ENCODE assay signal across 31 mouse cellular contexts in genomic region chr10:86821014-86821413, GRCm38 (mm10). TPM values are rescaled to one million over a fixed set of nuclear protein-coding genes. Genes with fewer than 3 reads are reported as not detected.
"Had no signal": no experiment of that assay in that cellular context is flagged by ENCODE, and none has a peak within 500 bp of the region (broad histone marks: within the 10 kb centered on the region; RNA-seq: fewer than 3 reads in every experiment).

No protein-coding gene starts in this region.

- H3K4me1 ChIP-seq: liver, embryonic 15.5 days had no signal

- H3K27ac ChIP-seq: heart, embryonic 10.5 days; hindbrain, embryonic 12.5 days; hindbrain, embryonic 14.5 days; intestine, embryonic 15.5 days; left cerebral cortex, adult 2 months; limb, embryonic 12.5 days; liver, embryonic 13.5 days; liver, embryonic 15.5 days had no signal

- H3K27me3 ChIP-seq: heart, embryonic 12.5 days; intestine, embryonic 15.5 days; liver, embryonic 13.5 days; liver, embryonic 15.5 days had no signal

- H3K9ac ChIP-seq: heart, embryonic 12.5 days; hindbrain, embryonic 12.5 days; hindbrain, embryonic 14.5 days; intestine, embryonic 15.5 days; limb, embryonic 12.5 days; liver, embryonic 13.5 days; liver, embryonic 15.5 days had no signal

- H3K36me3 ChIP-seq: hindbrain, embryonic 10.5 days; hindbrain, embryonic 12.5 days; limb, embryonic 10.5 days; limb, embryonic 12.5 days had no signal

- ATAC-seq: hindbrain, embryonic 16.5 days; inflammation-experienced regulatory T-cells, adult 6 months; intestine, embryonic 15.5 days; intestine, postnatal 0 days had no signal

- H3K4me3 ChIP-seq: heart, embryonic 10.5 days; heart, embryonic 12.5 days; hindbrain, embryonic 10.5 days; hindbrain, embryonic 12.5 days; intestine, embryonic 15.5 days; left cerebral cortex, adult 2 months; limb, embryonic 10.5 days; limb, embryonic 12.5 days; liver, embryonic 13.5 days; liver, embryonic 15.5 days had no signal

- H3K9me3 ChIP-seq: heart, embryonic 10.5 days; heart, embryonic 12.5 days; hindbrain, embryonic 10.5 days; hindbrain, embryonic 12.5 days; intestine, embryonic 15.5 days; limb, embryonic 10.5 days; limb, embryonic 12.5 days; liver, embryonic 13.5 days; liver, embryonic 15.5 days had no signal

- DNase-seq: gastrocnemius, postnatal 14 days; gastrocnemius, postnatal 36 days; heart, adult 18-20 months; heart, postnatal 10 days; heart, postnatal 4 days; kidney, adult 18-20 months; kidney, adult 8-10 months; kidney, postnatal 10 days; kidney, postnatal 25 days; kidney, postnatal 4 days; layer of hippocampus, adult 9-11 months; liver; liver, embryonic 13.5 days had no signal

- H3K4me2 ChIP-seq: heart, embryonic 12.5 days; hindbrain, embryonic 12.5 days; hindbrain, embryonic 14.5 days; intestine, embryonic 15.5 days; limb, embryonic 12.5 days; liver, embryonic 11.5 days; liver, embryonic 13.5 days; liver, embryonic 15.5 days had no signal

RNA-seq across cellular contexts. Expression of gene Gm49358, which starts 57.2 kb away (rescaled TPM):
- total RNA-seq: granulocyte monocyte progenitor cell, adult 5-6 weeks had no signal
- polyA plus RNA-seq: heart, embryonic 10.5 days; heart, embryonic 12.5 days; heart, embryonic 14.5 days; heart, embryonic 16.5 days; hindbrain, embryonic 10.5 days; hindbrain, embryonic 12.5 days; hindbrain, embryonic 16.5 days; inflammation-experienced regulatory T-cells, adult 6 months; intestine, embryonic 15.5 days; intestine, postnatal 0 days; kidney, embryonic 16.5 days; limb, embryonic 10.5 days; limb, embryonic 12.5 days; liver, embryonic 11.5 days; liver, embryonic 13.5 days; liver, embryonic 15.5 days had no signal
